Mouse (Mus musculus): ENCODE measurements around the gene Cacng7.

- TF ChIP-seq CTCF (IDR thresholded peaks at IDR 0.05 in 2 of 3, conservative IDR thresholded peaks at IDR 0.05 in 1 of 3; ENCODE audit: control insufficient read depth in 1 of 3, insufficient read depth in 1 of 3, low read depth in 2 of 3, low read length in 3 of 3, poor library complexity in 1 of 3, severe bottlenecking in 1 of 3) (no peak), NRF1 (IDR thresholded peaks at IDR 0.05; ENCODE audit: insufficient read depth, low read depth, low read length, poor library complexity, severe bottlenecking) (no peak), MAZ (IDR thresholded peaks at IDR 0.05; ENCODE audit: low read depth, low read length) (no peak), GATA1 (IDR thresholded peaks at IDR 0.05; ENCODE audit: low read depth, low read length) (no peak), USF1 (IDR thresholded peaks at IDR 0.05; ENCODE audit: low read depth, low read length) (no peak), JUND (IDR thresholded peaks at IDR 0.05; ENCODE audit: low read depth, low read length) (no peak), CHD2 (IDR thresholded peaks at IDR 0.05; ENCODE audit: low read length) (no peak), POLR2AphosphoS2 (IDR thresholded peaks at IDR 0.05; ENCODE audit: low read length) (0 out of 2 replicates have a peak, but pooled peaks have one; percentile 22), SMC3 (IDR thresholded peaks at IDR 0.05; ENCODE audit: low read depth, low read length) (no peak), POLR2A (IDR thresholded peaks at IDR 0.05; ENCODE audit: control insufficient read depth in 1 of 2, insufficient read depth in 1 of 2, low read depth in 1 of 2, low read length in 2 of 2, poor library complexity in 1 of 2) (no peak), EP300 (IDR thresholded peaks at IDR 0.05; ENCODE audit: low read depth in 1 of 2, low read length in 2 of 2) (no peak)
Observed at GRCm38 (mm10) chr7:3369189-3369588, 36.4 kb downstream of the Cacng7 start.

All from MEL (cell line).